ENCODE assay signal across 8 mouse cellular contexts in genomic region chr10:3366870-3367431, GRCm38 (mm10). TPM values are rescaled to one million over a fixed set of nuclear protein-coding genes. Genes with fewer than 3 reads are reported as not detected.
A peak's percentile ranks its signal among the peaks of the same experiment; 100 is the strongest.
DNase-seq lines count a peak whose midpoint lies in the region; ATAC-seq lines count a peak whose summit lies in the region.

No protein-coding gene starts in this region.

- peak overlapping the region; percentile 86 for H3K4me2 ChIP-seq in forebrain, embryonic 16.5 days (ENCODE audit: low read length)
- peak overlapping the region; percentile 93 for H3K4me2 ChIP-seq in midbrain, embryonic 13.5 days (replicated peaks)

- peak overlapping the region; percentile 73 for H3K9ac ChIP-seq in forebrain, embryonic 16.5 days (replicated peaks; ENCODE audit: low read depth, low read length)
- peak overlapping the region; percentile 78 for H3K9ac ChIP-seq in midbrain, embryonic 13.5 days (replicated peaks)

- DNase-seq in embryo, embryonic 10 days (ENCODE audit: low spot score) = peak; percentile 12
- DNase-seq in embryo, embryonic 10.5 days (ENCODE audit: low spot score) = no peak
- peak; percentile 5 to 6 for DNase-seq in adrenal gland, postnatal 4 days (ENCODE audit: low spot score in 2 of 2)
- peak; percentile 72 to 78 for DNase-seq in left cerebral cortex, postnatal 36 days (ENCODE audit: low spot score in 2 of 2)
- DNase-seq in thymus, postnatal 25 days = no peak

- H3K27ac ChIP-seq in forebrain, embryonic 16.5 days (ENCODE audit: low read length) = peak overlapping the region; percentile 82
- H3K27ac ChIP-seq in midbrain, embryonic 13.5 days = peak overlapping the region; percentile 52

- H3K36me3 ChIP-seq in forebrain, embryonic 16.5 days (ENCODE audit: control insufficient read depth, insufficient read depth) = no peaks in the 10 kb centered on the region
- H3K36me3 ChIP-seq in midbrain, embryonic 13.5 days = no peaks in the 10 kb centered on the region

- no peaks in the 10 kb centered on the region for H3K9me3 ChIP-seq in forebrain, embryonic 16.5 days (ENCODE audit: control insufficient read depth, low read length)
- no peaks in the 10 kb centered on the region for H3K9me3 ChIP-seq in midbrain, embryonic 13.5 days

- peaks cover 5% of the 10 kb centered on the region for H3K4me1 ChIP-seq in forebrain, embryonic 16.5 days (replicated peaks; ENCODE audit: control insufficient read depth, insufficient read depth, low read length)
- H3K4me1 ChIP-seq in midbrain, embryonic 13.5 days (replicated peaks) = peaks cover 15% of the 10 kb centered on the region

- intact Hi-C loops in left cerebral cortex, postnatal 36 days (cut with DNase I) = loop anchor here (5.0 kb wide), 1 partner anchor 50 kb away; no protein-coding TSS in a partner anchor

- peak overlapping the region; percentile 70 for H3K4me3 ChIP-seq in forebrain, embryonic 16.5 days (replicated peaks; ENCODE audit: low read length)
- peak overlapping the region; percentile 66 for H3K4me3 ChIP-seq in midbrain, embryonic 13.5 days (replicated peaks)

- ATAC-seq in forebrain, embryonic 16.5 days = peak; percentile 57
- ATAC-seq in hematopoietic stem cell, adult 5-6 weeks (replicated peaks in 1 of 2; ENCODE audit: insufficient read depth in 1 of 2, low FRiP score in 2 of 2, low TSS enrichment in 1 of 2, low read depth in 1 of 2, poor library complexity in 2 of 2, severe bottlenecking in 2 of 2) = peak; percentile 23 to 39; a peak in 2 of 4 replicates
- ATAC-seq in midbrain, embryonic 13.5 days = peak; percentile 66

- under 1% methylated on average over 26 of the region's 26 CpGs for WGBS in forebrain, embryonic 16.5 days
- WGBS in midbrain, embryonic 13.5 days = under 1% methylated on average over 26 of the region's 26 CpGs

- no peaks in the 10 kb centered on the region for H3K27me3 ChIP-seq in forebrain, embryonic 16.5 days (replicated peaks; ENCODE audit: control insufficient read depth, insufficient read depth, low read length)
- H3K27me3 ChIP-seq in midbrain, embryonic 13.5 days = peaks cover 7% of the 10 kb centered on the region; the same call in 1 of the 2 replicates

RNA-seq across cellular contexts. Expression of gene Ppp1r14c, which starts 1.1 kb away (rescaled TPM):
- 10 to 100 TPM in 1 of 2 experiments, 1 to 10 TPM in 1; 8.3 to 13.6 TPM for total RNA-seq in adrenal gland, postnatal 4 days (2021)
- 56.5 and 64.0 TPM in 2 replicates for polyA plus RNA-seq in forebrain, embryonic 16.5 days (2015; fragmentation: Nextera tagmentation; extraction: Ambion mirVana)
- not detected in 2 replicates for total RNA-seq in hematopoietic stem cell, adult 5-6 weeks (2017)
- total RNA-seq in left cerebral cortex, postnatal 36 days (2021) = 10 to 100 TPM; 14.6 to 16.0 TPM
- 18.2 and 22.3 TPM in 2 replicates for polyA plus RNA-seq in midbrain, embryonic 13.5 days (2015; fragmentation: Nextera tagmentation; extraction: Ambion mirVana)

Comparison
In these comparisons a context has a peak if more than half of its experiments do, and no peak if none do; other contexts are left out.
1. DNase-seq: peak in embryo, embryonic 10 days (single experiment), adrenal gland, postnatal 4 days (2 of 2) and left cerebral cortex, postnatal 36 days (2 of 2); none in embryo, embryonic 10.5 days (single experiment) and thymus, postnatal 25 days (single experiment).
2. Peak in every context shown above with its lines, with median percentiles within 50 percentile points of each other: ATAC-seq.